Mouse (Mus musculus) frontal cortex, adult (tissue): ENCODE measurements around the gene Trim28.
A peak's percentile ranks its signal among the peaks of the same experiment; 100 is the strongest.

Experiments
- ATAC-seq: cut with Nextera tagmentation; 2 replicates; pipeline ENCODE4 v1.9.2; 2017; ENCODE audit warnings: mild to moderate bottlenecking, moderate library complexity, mixed read lengths; ENCODE audit not compliant: low TSS enrichment

Gene Trim28

DNA sequence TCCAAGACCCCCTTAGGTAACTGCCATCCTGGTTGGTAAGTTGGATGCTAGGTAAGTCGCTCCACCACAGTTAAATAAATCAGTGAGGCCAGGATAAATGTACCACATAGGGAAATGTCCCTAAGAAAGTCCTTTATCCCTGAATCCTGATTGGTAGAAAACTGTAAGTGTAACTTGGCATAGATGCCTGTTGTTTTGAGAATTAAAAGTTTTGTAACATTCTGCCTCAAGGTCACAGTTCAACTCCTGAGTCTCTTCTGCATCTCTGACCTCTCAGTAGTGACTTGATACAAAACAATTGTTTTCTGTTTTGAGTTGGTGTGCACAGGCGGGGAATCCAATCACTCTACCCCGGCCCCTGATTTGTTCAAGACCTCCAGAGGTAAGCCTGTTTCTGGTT is at the start of gene Trim28:
TSS of gene Trim28 (plus strand) at position 264 of the 400 bp plus-strand sequence.
- no peak for ATAC-seq

DNA sequence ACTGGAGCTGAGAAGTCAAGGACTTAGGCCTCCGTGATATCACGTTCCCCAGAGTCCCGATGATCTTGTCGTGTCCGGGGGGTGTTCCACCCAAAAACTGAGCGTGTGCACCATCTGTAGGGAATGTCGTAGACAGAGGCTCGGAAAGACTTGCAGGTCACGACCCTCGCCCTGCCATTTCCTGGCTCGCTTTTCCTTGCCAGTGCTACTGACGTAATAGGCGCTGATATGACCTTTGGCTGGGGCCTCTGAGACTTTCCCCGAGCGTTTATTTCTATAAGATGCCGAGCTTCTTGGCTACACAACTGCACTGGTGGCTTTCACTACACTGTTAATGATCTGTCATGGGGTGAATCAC is 49.1 kb upstream of the Trim28 start:
- no peak for ATAC-seq

GRCm38 (mm10) chr7:12954896-12955295 is 44.0 kb upstream of the Trim28 start:
- no peak for ATAC-seq

DNA sequence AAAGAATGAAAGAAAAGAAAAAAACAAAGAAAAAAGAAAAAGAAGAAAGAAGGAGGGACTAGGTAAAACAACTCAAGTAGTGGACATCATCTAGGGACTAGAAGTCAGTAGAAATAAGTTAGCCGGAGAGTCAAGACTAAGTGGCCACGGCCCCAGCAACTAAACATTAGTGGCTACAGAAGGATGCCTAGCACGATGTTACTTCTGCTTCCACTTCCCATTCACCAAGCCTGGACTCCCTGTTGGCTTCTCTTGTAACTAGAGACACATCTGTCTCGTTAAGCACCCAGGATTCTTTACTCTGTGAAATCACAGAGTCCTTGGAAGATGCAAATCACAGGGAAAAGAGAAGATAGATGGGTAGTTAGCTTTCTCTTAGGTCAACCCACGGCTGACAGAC is 41.4 kb upstream of the Trim28 start:
- no peak for ATAC-seq

- ATAC-seq = no peak
These were observed 40.0 kb upstream of the Trim28 start for GRCm38 (mm10) chr7:12958948-12959347.

DNA sequence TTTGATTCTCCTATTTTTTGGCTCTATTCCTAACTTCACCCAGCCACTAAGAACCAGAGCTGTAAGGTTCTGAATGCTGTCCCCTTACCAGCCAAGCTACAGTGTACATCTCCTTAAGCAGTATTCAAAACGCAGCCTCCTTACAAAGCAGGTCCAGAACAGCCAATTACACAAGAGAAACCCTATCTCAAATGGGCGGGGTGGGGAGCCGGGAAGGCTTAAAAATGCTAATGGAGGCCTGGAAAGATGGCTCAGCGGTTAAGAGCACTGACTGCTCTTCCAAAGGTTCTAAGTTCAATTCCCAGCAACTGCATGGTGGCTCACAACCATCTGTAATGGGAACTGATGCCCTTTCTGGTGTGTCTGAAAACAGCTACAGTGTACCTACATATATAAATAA is 39.2 kb upstream of the Trim28 start:
- ATAC-seq = no peak

- peak; percentile 75 for ATAC-seq
These were observed 37.3 kb upstream of the Trim28 start for GRCm38 (mm10) chr7:12961511-12962141.

DNA sequence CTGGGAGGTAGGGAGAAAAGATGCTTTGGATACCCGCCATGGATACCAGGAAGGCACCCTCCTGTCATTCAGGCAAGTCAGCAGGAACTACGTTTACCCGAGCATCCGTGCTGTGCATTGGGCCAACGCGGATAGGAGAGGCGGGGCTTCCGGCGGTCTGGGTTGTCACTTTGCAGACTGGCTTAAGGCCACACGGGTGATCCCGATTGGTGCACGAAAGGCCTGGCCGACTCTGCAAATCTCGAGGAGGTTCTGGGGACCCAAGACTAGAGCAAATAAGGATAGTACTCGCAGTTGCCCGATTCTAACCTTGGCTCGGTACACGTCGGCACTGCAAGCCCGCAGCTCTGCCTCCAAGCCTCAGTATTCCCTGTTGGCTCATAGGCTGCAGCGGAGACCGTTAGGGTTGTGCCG is 33.2 kb upstream of the Trim28 start, which contains the start of gene Zfp324:
TSS of gene Zfp324 (plus strand) at position 161 of the 414 bp plus-strand sequence.
- peak; percentile 90 for ATAC-seq

- ATAC-seq = 0 out of 2 replicates have a peak, but pooled peaks have one; percentile 4
These were observed 32.6 kb upstream of the Trim28 start for GRCm38 (mm10) chr7:12966104-12966845.

DNA sequence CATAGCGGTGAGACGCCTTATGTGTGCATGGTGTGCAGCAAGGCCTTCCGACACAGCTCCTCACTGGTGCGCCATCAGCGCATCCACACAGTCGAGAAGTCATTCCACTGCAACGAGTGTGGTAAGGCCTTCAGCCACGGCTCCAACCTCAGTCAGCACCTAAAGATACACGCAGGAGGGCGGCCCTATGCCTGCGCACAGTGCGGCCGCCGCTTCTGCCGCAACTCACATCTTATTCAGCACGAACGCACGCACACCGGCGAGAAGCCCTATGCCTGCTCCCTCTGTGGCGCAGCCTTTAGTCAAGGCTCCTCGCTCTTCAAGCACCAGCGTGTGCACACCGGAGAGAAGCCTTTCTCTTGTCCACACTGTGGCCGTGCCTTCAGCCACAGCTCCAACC is 28.0 kb upstream of the Trim28 start:
- no peak for ATAC-seq

DNA sequence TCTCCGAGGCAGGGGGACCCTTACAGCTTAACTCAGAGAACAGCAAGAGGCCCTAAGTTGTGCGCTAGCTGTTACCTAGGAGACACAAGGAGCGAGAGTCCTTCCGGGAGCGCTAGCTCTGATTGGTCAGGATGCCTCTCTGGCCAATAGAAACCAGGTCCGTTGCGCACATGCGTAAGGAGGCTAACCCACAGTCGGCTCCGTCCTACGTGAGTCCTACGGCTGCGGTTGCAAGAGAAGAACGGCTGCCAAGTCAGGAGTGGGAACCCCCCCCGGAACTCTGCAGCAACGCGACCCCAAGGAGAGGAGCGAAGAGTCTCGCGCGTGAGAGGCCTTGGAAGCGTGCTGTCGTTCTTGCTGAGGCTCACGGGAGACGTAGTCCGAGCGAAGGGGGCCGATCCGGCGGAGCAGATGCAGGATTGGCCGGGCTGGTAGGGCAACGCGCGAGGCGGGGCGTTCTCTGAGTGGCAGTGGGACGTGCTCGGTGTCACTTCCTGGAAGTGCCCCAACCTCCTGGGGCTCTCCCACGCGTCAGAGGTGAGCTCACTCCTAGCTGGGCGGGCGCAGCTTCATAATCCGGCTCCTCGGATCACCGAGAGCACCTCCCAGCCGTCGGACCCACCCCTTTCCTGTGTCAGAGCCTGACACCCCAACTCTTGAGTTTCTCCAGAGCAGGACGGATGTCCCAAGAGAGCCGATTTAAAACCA is 21.1 kb upstream of the Trim28 start, which contains the start of gene Zfp446:
TSS of gene Zfp446 (plus strand) at position 167 of the 708 bp plus-strand sequence.
- peak; percentile 96 for ATAC-seq

GRCm38 (mm10) chr7:12978931-12979722 is 19.8 kb upstream of the Trim28 start:
- ATAC-seq = no peak

GRCm38 (mm10) chr7:12979776-12980175 is 19.1 kb upstream of the Trim28 start:
- no peak for ATAC-seq

GRCm38 (mm10) chr7:12980291-12980690 is 18.6 kb upstream of the Trim28 start:
- no peak for ATAC-seq

DNA sequence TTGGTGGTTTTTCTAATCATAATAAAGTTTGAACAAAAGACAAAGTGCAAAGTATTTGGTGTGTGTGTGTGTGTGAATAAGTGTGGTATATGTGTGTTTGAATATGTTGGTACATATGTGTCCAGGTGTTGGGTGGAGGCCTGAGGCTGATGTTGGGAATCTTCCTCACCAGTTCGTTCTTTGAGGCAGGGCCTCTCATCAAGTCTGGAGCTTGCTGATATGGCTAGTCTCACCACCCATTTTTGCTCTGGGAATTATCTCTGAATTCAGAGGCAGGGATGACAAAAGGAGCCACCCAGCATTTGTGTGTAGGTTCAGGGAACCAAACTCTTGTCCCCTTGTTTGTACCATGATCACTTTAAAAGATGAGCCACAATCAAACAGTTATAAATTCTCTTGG is 13.2 kb upstream of the Trim28 start:
- ATAC-seq = no peak

GRCm38 (mm10) chr7:12986906-12987305 is 12.0 kb upstream of the Trim28 start:
- no peak for ATAC-seq

DNA sequence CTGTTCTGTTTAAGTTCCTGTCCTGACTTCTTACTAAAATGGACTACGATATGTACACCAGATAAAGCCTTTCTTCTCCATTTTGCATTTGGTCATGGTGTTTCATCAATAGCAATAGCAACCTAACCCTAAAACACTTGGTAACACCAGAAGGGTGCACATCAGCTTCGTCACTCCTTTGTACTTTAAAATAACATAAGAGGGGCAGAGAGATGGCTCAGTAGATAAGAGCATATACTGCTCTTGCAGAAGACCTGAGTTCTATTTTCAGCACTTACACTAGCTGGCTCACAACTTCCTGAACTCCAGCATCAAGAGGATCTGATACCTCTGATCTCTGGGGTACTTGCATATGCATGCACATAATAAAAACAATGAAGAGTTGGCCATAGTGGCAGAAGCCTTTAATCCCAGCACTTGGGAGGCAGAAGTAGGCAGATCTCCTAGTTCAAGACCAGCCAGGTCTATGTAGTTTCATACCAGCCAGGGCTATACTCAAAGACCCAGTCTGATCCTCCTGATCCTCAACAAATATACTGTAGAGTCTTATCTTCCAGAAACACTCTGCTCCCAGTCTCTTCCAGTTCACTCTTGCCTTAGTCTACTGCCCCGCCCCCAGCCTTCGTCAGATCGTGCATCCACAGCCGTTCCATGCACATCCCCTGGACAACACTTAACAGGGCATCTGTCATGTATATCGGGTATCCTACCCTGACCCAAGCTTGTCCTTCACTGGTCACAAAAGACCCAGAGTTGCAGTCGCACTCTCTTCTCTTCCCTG is 11.3 kb upstream of the Trim28 start:
- no peak for ATAC-seq

- ATAC-seq = no peak
These were observed 6.7 kb upstream of the Trim28 start for GRCm38 (mm10) chr7:12992222-12992621.

GRCm38 (mm10) chr7:12993148-12993547 is 5.8 kb upstream of the Trim28 start:
- no peak for ATAC-seq

- ATAC-seq = no peak
These were observed 3.1 kb upstream of the Trim28 start for GRCm38 (mm10) chr7:12995862-12996261.

GRCm38 (mm10) chr7:12997230-12997629 is 1.7 kb upstream of the Trim28 start:
- no peak for ATAC-seq
